In genomic region chr2:9360020-9360419, GRCm38 (mm10) we compare ENCODE assay signal across 27 mouse cellular contexts.
DNase-seq lines count a peak whose midpoint lies in the region; ATAC-seq and TF ChIP-seq lines count a peak whose summit lies in the region.
"Had no signal": no experiment of that assay in that cellular context is flagged by ENCODE, and none has a peak within 500 bp of the region (broad histone marks: within the 10 kb centered on the region; RNA-seq: fewer than 3 reads in every experiment).

No protein-coding gene starts in this region.

- no peaks in the 10 kb centered on the region for H3K79me2 ChIP-seq in CH12.LX (replicated peaks; ENCODE audit: control insufficient read depth, extremely low read depth, insufficient read depth, poor library complexity, severe bottlenecking)

- dilution Hi-C loops in CH12.LX (cut with MboI; ENCODE audit: extremely low pct_ligation_motif_present, extremely low pct_unique_long_range_greater_than_20kb, low sequenced_read_pairs), result no loop called here

- no peak for TF ChIP-seq CTCF in CH12.LX (conservative IDR thresholded peaks at IDR 0.05 in 1 of 2, IDR thresholded peaks at IDR 0.05 in 1 of 2; ENCODE audit: low read depth in 2 of 2, low read length in 2 of 2)

- TF ChIP-seq RAD21 in CH12.LX (IDR thresholded peaks at IDR 0.05; ENCODE audit: low read depth, low read length), result no peak

- H3K27me3 ChIP-seq in CH12.LX (replicated peaks), result no peaks in the 10 kb centered on the region
- no peaks in the 10 kb centered on the region for H3K27me3 ChIP-seq in forebrain, embryonic 14.5 days (replicated peaks; ENCODE audit: control insufficient read depth, insufficient read depth, low read length)
- H3K27me3 ChIP-seq: embryonic facial prominence, embryonic 13.5 days; forebrain, embryonic 15.5 days; hindbrain, embryonic 12.5 days; hindbrain, embryonic 15.5 days; Patski had no signal

- WGBS in forebrain, embryonic 14.5 days, result 59% methylated on average over 4 of the region's 4 CpGs

- H3K36me3 ChIP-seq in CH12.LX (replicated peaks in 1 of 2; ENCODE audit: control insufficient read depth in 1 of 2, insufficient read depth in 1 of 2, low read length in 1 of 2), result no peaks in the 10 kb centered on the region
- H3K36me3 ChIP-seq in forebrain, embryonic 14.5 days (ENCODE audit: control insufficient read depth, insufficient read depth, low read length), result no peaks in the 10 kb centered on the region
- H3K36me3 ChIP-seq: embryonic facial prominence, embryonic 10.5 days; embryonic facial prominence, embryonic 13.5 days; forebrain, embryonic 10.5 days; forebrain, embryonic 15.5 days; G1E; hindbrain, embryonic 12.5 days; hindbrain, embryonic 15.5 days had no signal

- peak; percentile 34 for DNase-seq in CD4-positive helper T cell, adult 2 months (ENCODE audit: low read depth, low spot score)
- peak; percentile 12 for DNase-seq in CH12.LX (ENCODE audit: extremely low read depth)
- DNase-seq in fat pad, adult 2 months (ENCODE audit: extremely low read depth, low read depth, low spot score), result peak; percentile 97
- no peak for DNase-seq in forebrain, embryonic 14.5 days (ENCODE audit: low spot score)
- no peak for DNase-seq in embryo, embryonic 9.5 days (ENCODE audit: extremely low spot score)
- DNase-seq: adrenal gland, adult 2 months; adrenal gland, postnatal 14 days; cerebellum, adult 11-12 months; cerebellum, adult 8-10 months; cerebellum, postnatal 25 days; gastrocnemius, postnatal 10 days; gastrocnemius, postnatal 36 days; heart, adult 11 months; kidney, adult 18-20 months; kidney, adult 9 months had no signal

- no peaks in the 10 kb centered on the region for H3K9me3 ChIP-seq in CH12.LX (replicated peaks; ENCODE audit: low read length)
- H3K9me3 ChIP-seq in forebrain, embryonic 14.5 days (replicated peaks; ENCODE audit: control insufficient read depth, low read length), result no peaks in the 10 kb centered on the region
- H3K9me3 ChIP-seq: embryonic facial prominence, embryonic 10.5 days; embryonic facial prominence, embryonic 13.5 days; forebrain, embryonic 10.5 days; forebrain, embryonic 15.5 days; G1E; hindbrain, embryonic 12.5 days; hindbrain, embryonic 15.5 days had no signal

- in situ Hi-C loops in CH12.LX (cut with MboI; ENCODE audit: low pct_ligation_motif_present, low pct_unique_long_range_greater_than_20kb, low sequenced_read_pairs), result no loop called here

- peak overlapping the region; percentile 63 for H3K4me2 ChIP-seq in CH12.LX (ENCODE audit: insufficient read depth, low read depth, poor library complexity, severe bottlenecking)
- no peak overlapping the region for H3K4me2 ChIP-seq in forebrain, embryonic 14.5 days (ENCODE audit: low read length)
- H3K4me2 ChIP-seq: embryonic facial prominence, embryonic 13.5 days; forebrain, embryonic 15.5 days; heart, embryonic 11.5 days; hindbrain, embryonic 12.5 days; hindbrain, embryonic 15.5 days had no signal

- no peak overlapping the region for H3K27ac ChIP-seq in CH12.LX (ENCODE audit: insufficient read depth, low read depth)
- no peak overlapping the region for H3K27ac ChIP-seq in forebrain, embryonic 14.5 days (ENCODE audit: low read depth, low read length)
- H3K27ac ChIP-seq: embryonic facial prominence, embryonic 10.5 days; embryonic facial prominence, embryonic 13.5 days; forebrain, embryonic 10.5 days; forebrain, embryonic 15.5 days; hindbrain, embryonic 12.5 days; hindbrain, embryonic 15.5 days had no signal

- no peak overlapping the region for H3K4me3 ChIP-seq in CH12.LX (replicated peaks in 1 of 3; ENCODE audit: low read depth in 2 of 3, low read length in 2 of 3, poor library complexity in 1 of 3)
- no peak overlapping the region for H3K4me3 ChIP-seq in forebrain, embryonic 14.5 days (ENCODE audit: low read depth, low read length)
- H3K4me3 ChIP-seq: embryonic facial prominence, embryonic 10.5 days; embryonic facial prominence, embryonic 13.5 days; erythroblast, embryonic 14.5 days; forebrain, embryonic 10.5 days; forebrain, embryonic 15.5 days; hindbrain, embryonic 12.5 days; hindbrain, embryonic 15.5 days had no signal

- peaks cover 0 to 4% of the 10 kb centered on the region in 2 experiments; a peak in 1 of 4 replicates for H3K4me1 ChIP-seq in CH12.LX (ENCODE audit: control insufficient read depth in 1 of 2, insufficient read depth in 2 of 2)
- no peaks in the 10 kb centered on the region for H3K4me1 ChIP-seq in forebrain, embryonic 14.5 days (ENCODE audit: control insufficient read depth, insufficient read depth, low read length)
- H3K4me1 ChIP-seq: embryonic facial prominence, embryonic 13.5 days; forebrain, embryonic 15.5 days; hindbrain, embryonic 12.5 days; hindbrain, embryonic 15.5 days had no signal

- no peak overlapping the region for H3K9ac ChIP-seq in CH12.LX (ENCODE audit: insufficient read depth, low read depth)
- H3K9ac ChIP-seq in forebrain, embryonic 14.5 days (ENCODE audit: low read length), result no peak overlapping the region
- H3K9ac ChIP-seq: embryonic facial prominence, embryonic 13.5 days; forebrain, embryonic 15.5 days; hindbrain, embryonic 12.5 days; hindbrain, embryonic 15.5 days had no signal

- ATAC-seq in forebrain, embryonic 14.5 days, result no peak
- no peak for ATAC-seq in granulocyte monocyte progenitor cell, adult 5-6 weeks (replicated peaks; ENCODE audit: poor library complexity, severe bottlenecking)
- ATAC-seq: forebrain, embryonic 15.5 days; intestine, embryonic 16.5 days; Patski had no signal

- no peak for TF ChIP-seq POLR2A in CH12.LX (IDR thresholded peaks at IDR 0.05; ENCODE audit: low read depth, low read length)

- no peak for TF ChIP-seq EP300 in CH12.LX (IDR thresholded peaks at IDR 0.05; ENCODE audit: low read length)

TF ChIP-seq in CH12.LX, 34 proteins besides CTCF, POLR2A, EP300 and RAD21:
- TF ChIP-seq ZC3H11A (IDR thresholded peaks at IDR 0.05; ENCODE audit: low read depth, low read length) (no peak), USF2 (conservative IDR thresholded peaks at IDR 0.05; ENCODE audit: low read depth, low read length) (no peak), SMC3 (IDR thresholded peaks at IDR 0.05; ENCODE audit: low read depth, low read length) (no peak), IRF4 (IDR thresholded peaks at IDR 0.05; ENCODE audit: low read depth, low read length) (peak; percentile 50; the same call in 1 of the 2 replicates), CHD2 (IDR thresholded peaks at IDR 0.05; ENCODE audit: low read length) (no peak), TBP (conservative IDR thresholded peaks at IDR 0.05; ENCODE audit: low read depth, low read length) (no peak)

Comparison
In these comparisons a context has a peak if more than half of its experiments do, and no peak if none do; other contexts are left out.
1. DNase-seq: peak in CD4-positive helper T cell, adult 2 months (single experiment), CH12.LX (single experiment) and fat pad, adult 2 months (single experiment); none in forebrain, embryonic 14.5 days (single experiment) and embryo, embryonic 9.5 days (single experiment).